Mouse (Mus musculus) small intestine, adult 2 months (tissue): ENCODE data around the gene Ypel2. TPM values are rescaled to one million over a fixed set of nuclear protein-coding genes. Genes with fewer than 3 reads are reported as not detected.

Experiments used
- H3K27ac ChIP-seq: fragments of 200-500 bp; 2 replicates; pipeline ENCODE4 v1.5.1; 2012; ENCODE audit warnings: low read depth, low read length, control low read depth, inconsistent platforms; ENCODE audit not compliant: insufficient read depth
- H3K27me3 ChIP-seq: fragments of 200-500 bp; 2 replicates; pipeline ENCODE4 v1.6.1; 2012; ENCODE audit warnings: mild to moderate bottlenecking, moderate library complexity, low read length, inconsistent platforms; ENCODE audit not compliant: control insufficient read depth, insufficient read depth
- H3K36me3 ChIP-seq: fragments of 200-500 bp; 2 replicates; pipeline ENCODE4 v1.6.1; 2012; ENCODE audit warnings: mild to moderate bottlenecking, low read length, control low read depth, inconsistent platforms; ENCODE audit not compliant: control insufficient read depth, insufficient read depth
- H3K4me1 ChIP-seq: fragments of 200-500 bp; 2 replicates; pipeline ENCODE4 v1.6.1; 2012; ENCODE audit warnings: low read length, inconsistent platforms, mixed read lengths; ENCODE audit not compliant: control insufficient read depth, insufficient read depth, insufficient read length
- H3K4me3 ChIP-seq: fragments of 200-500 bp; 2 replicates; pipeline ENCODE4 v1.5.1; 2012; ENCODE audit warnings: low read depth, mild to moderate bottlenecking, control low read depth, inconsistent platforms, low read length, moderate library complexity
- CTCF ChIP-seq: fragments of 200-500 bp; IDR thresholded peaks from 2 replicates; pipeline ENCODE4 v1.5.1; 2012; ENCODE audit warnings: low read depth, mild to moderate bottlenecking, control low read depth, inconsistent platforms, low read length, moderate library complexity, mixed read lengths; ENCODE audit not compliant: insufficient replicate concordance, insufficient read length; ENCODE audit errors: extremely low read depth
- POLR2A ChIP-seq: fragments of 200-500 bp; IDR thresholded peaks from 2 replicates; pipeline ENCODE4 v1.6.1; 2012; ENCODE audit warnings: low read depth, mild to moderate bottlenecking, control low read depth, inconsistent platforms, low read length, moderate library complexity
- WGBS: fragments of 180-500 bp; shearing (Covaris S2); methylation state at CpG from one replicate; pipeline ENCODE4 v1.1.7; 2018; 5-methylcytosine and 5-hydroxymethylcytosine counted together
- polyA plus RNA-seq: library from polyadenylated mRNA; depleted of rRNA; stranded (reverse); fragments of >200 nt; gene quantifications from 2 replicates; pipeline ENCODE4 v1.2.3, GENCODE M21; 2012

Gene Ypel2
- polyA plus RNA-seq, 1 experiment = 5.6 TPM

- H3K27me3 ChIP-seq = no peaks in the 10 kb centered on the region
- no peaks in the 10 kb centered on the region for H3K36me3 ChIP-seq
- peak overlapping the region; percentile 65 for H3K27ac ChIP-seq
- H3K4me3 ChIP-seq = no peak overlapping the region
- peaks cover 57% of the 10 kb centered on the region for H3K4me1 ChIP-seq
- TF ChIP-seq POLR2A (no peak), CTCF (no peak)
- WGBS = 35% methylated on average over 11 of the region's 11 CpGs
These were observed 31.8 kb downstream of the Ypel2 start for GRCm38 (mm10) chr11:86961510-86962303.

- no peak for TF ChIP-seq CTCF
- TF ChIP-seq POLR2A = no peak
- Histone ChIP-seq H3K36me3 (no peaks in the 10 kb centered on the region), H3K27ac (peak overlapping the region; percentile 65), H3K4me1 (peaks cover 68% of the 10 kb centered on the region), H3K27me3 (no peaks in the 10 kb centered on the region), H3K4me3 (no peak overlapping the region)
- WGBS = 23% methylated on average over 2 of the region's 2 CpGs
These were observed 33.2 kb downstream of the Ypel2 start for GRCm38 (mm10) chr11:86960331-86960730.

GRCm38 (mm10) chr11:86958721-86959675, 34.5 kb downstream of the Ypel2 start:
- no peak overlapping the region for H3K4me3 ChIP-seq
- H3K27me3 ChIP-seq = no peaks in the 10 kb centered on the region
- no peaks in the 10 kb centered on the region for H3K36me3 ChIP-seq
- H3K27ac ChIP-seq = peak overlapping the region; percentile 29; the same call in 1 of the 2 replicates
- H3K4me1 ChIP-seq = peaks cover 64% of the 10 kb centered on the region
- no peak for TF ChIP-seq POLR2A
- no peak for TF ChIP-seq CTCF
- 30% methylated on average over 12 of the region's 12 CpGs for WGBS

GRCm38 (mm10) chr11:86958182-86958581, 35.3 kb downstream of the Ypel2 start:
- no peaks in the 10 kb centered on the region for H3K27me3 ChIP-seq
- no peak for TF ChIP-seq CTCF
- TF ChIP-seq POLR2A = no peak
- WGBS = 67% methylated on average over 6 of the region's 6 CpGs
- no peak overlapping the region for H3K4me3 ChIP-seq
- H3K27ac ChIP-seq = peak overlapping the region; percentile 47
- no peaks in the 10 kb centered on the region for H3K36me3 ChIP-seq
- H3K4me1 ChIP-seq = peaks cover 61% of the 10 kb centered on the region

- Histone ChIP-seq H3K36me3 (no peaks in the 10 kb centered on the region), H3K27me3 (no peaks in the 10 kb centered on the region), H3K4me1 (peaks cover 53% of the 10 kb centered on the region), H3K4me3 (no peak overlapping the region), H3K27ac (no peak overlapping the region)
- TF ChIP-seq CTCF = no peak
- TF ChIP-seq POLR2A = no peak
- WGBS = 14% methylated on average over 2 of the region's 2 CpGs
These were observed 37.1 kb downstream of the Ypel2 start for GRCm38 (mm10) chr11:86956363-86956762.

GRCm38 (mm10) chr11:86954616-86955270, 38.8 kb downstream of the Ypel2 start:
- 65% methylated on average over 15 of the region's 15 CpGs for WGBS
- no peaks in the 10 kb centered on the region for H3K27me3 ChIP-seq
- H3K4me3 ChIP-seq = no peak overlapping the region
- peaks cover 37% of the 10 kb centered on the region for H3K4me1 ChIP-seq
- TF ChIP-seq CTCF (no peak), POLR2A (no peak)
- H3K36me3 ChIP-seq = no peaks in the 10 kb centered on the region; the same call in 1 of the 2 replicates
- peak overlapping the region; percentile 37 for H3K27ac ChIP-seq

- peaks cover 28% of the 10 kb centered on the region; the same call in 1 of the 2 replicates for H3K4me1 ChIP-seq
- WGBS = 50% methylated on average over 8 of the region's 8 CpGs
- H3K36me3 ChIP-seq = no peaks in the 10 kb centered on the region; the same call in 1 of the 2 replicates
- no peak overlapping the region for H3K4me3 ChIP-seq
- no peaks in the 10 kb centered on the region for H3K27me3 ChIP-seq
- H3K27ac ChIP-seq = peak overlapping the region; percentile 63
- TF ChIP-seq CTCF = no peak
- no peak for TF ChIP-seq POLR2A
These were observed 40.4 kb downstream of the Ypel2 start for GRCm38 (mm10) chr11:86953096-86953495.
